Mouse (Mus musculus) cerebellum, adult 2 months (tissue): Measurements from ENCODE around the gene Exog. TPM values are rescaled to one million over a fixed set of nuclear protein-coding genes. Genes with fewer than 3 reads are reported as not detected.
A peak's percentile ranks its signal among the peaks of the same experiment; 100 is the strongest.

ENCODE experiments used
- DNase-seq, 2 experiments: peaks; one replicate each; pipeline ENCODE4 v3.0.0; 2021
- H3K27ac ChIP-seq: fragments of 200-500 bp; 2 replicates; pipeline ENCODE4 v1.5.1; 2012; ENCODE audit warnings: low read length, control low read depth, inconsistent platforms; ENCODE audit not compliant: insufficient read depth
- H3K27me3 ChIP-seq: fragments of 200-500 bp; 2 replicates; pipeline ENCODE4 v1.6.1; 2012; ENCODE audit warnings: inconsistent platforms, mild to moderate bottlenecking, low read length, moderate library complexity; ENCODE audit not compliant: control insufficient read depth, insufficient read depth
- H3K4me1 ChIP-seq: fragments of 200-500 bp; 2 replicates; pipeline ENCODE4 v1.6.1; 2011; ENCODE audit warnings: low read length; ENCODE audit not compliant: control insufficient read depth, insufficient read depth
- H3K4me3 ChIP-seq: fragments of 200-500 bp; replicated peaks from 2 replicates; pipeline ENCODE3; 2011; ENCODE audit warnings: mild to moderate bottlenecking, low read depth, low read length, control low read depth; ENCODE audit not compliant: insufficient read depth
- CTCF ChIP-seq: fragments of 200-500 bp; IDR thresholded peaks from 2 replicates; pipeline ENCODE4 v1.5.1; 2011; ENCODE audit warnings: low read depth, mild to moderate bottlenecking, control low read depth, low read length, moderate library complexity, borderline replicate concordance; ENCODE audit not compliant: insufficient read depth
- POLR2A ChIP-seq: fragments of 200-500 bp; IDR thresholded peaks from 2 replicates; pipeline ENCODE4 v1.6.1; 2011; ENCODE audit warnings: low read length, control low read depth, borderline replicate concordance; ENCODE audit not compliant: insufficient read depth
- WGBS: fragments of 180-500 bp; shearing (Covaris S2); methylation state at CpG from one replicate; pipeline ENCODE4 v1.1.7; 2018; 5-methylcytosine and 5-hydroxymethylcytosine counted together
- polyA plus RNA-seq: library from polyadenylated mRNA; depleted of rRNA; stranded (reverse); fragments of >200 nt; gene quantifications from 2 replicates; pipeline ENCODE4 v1.2.3, GENCODE M21; 2012

The Exog gene
- polyA plus RNA-seq, 1 experiment: 14.1 TPM

DNA sequence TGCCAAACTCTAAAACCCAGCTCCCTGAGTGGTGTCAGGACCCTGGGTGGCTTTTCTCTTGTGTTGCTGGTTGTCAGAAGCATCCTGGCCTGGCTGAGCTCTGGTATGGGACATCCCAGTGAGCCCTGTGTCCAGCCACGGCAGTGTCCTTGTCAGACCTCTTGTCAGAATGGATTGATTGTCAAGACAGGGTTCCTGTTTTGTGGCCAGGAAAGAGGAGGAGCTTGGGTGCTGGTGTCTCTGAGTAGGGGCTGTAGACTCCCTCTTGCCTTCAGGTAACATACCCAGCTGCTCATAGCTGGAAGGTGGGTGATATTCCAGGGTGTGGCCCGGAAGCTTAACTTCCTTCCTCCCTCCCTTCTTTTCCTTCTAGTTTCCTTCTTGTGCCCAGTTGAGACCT is 8.9 kb upstream of the Exog start:
- TF ChIP-seq POLR2A (no peak), CTCF (no peak)
- no peak overlapping the region for H3K4me3 ChIP-seq
- no peak for DNase-seq
- WGBS: 83% methylated on average over 2 of the region's 2 CpGs
- no peaks in the 10 kb centered on the region for H3K27me3 ChIP-seq
- H3K4me1 ChIP-seq: peaks cover 3% of the 10 kb centered on the region; the same call in 1 of the 2 replicates
- no peak overlapping the region for H3K27ac ChIP-seq

DNA sequence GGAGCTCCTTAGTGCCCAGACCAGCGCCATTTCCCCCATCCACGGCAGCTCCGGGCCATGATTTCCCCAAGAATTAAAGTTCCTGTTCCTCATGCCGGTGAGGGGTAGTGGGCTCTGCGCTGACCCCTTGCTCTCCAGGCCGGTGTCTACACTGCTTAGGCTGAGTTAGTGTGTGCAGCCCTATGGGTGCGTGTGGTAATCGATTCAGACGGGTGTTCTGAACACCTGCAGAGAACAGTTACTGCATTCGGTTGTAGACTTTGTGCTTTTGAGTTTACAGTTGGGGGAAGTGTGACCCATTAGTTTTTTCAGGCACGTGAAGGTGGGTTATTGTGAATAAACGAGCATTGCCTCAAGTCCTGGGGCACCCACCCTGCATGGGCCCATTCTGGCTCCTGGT is 6.7 kb upstream of the Exog start:
- Histone ChIP-seq H3K4me1 (peaks cover 3% of the 10 kb centered on the region; the same call in 1 of the 2 replicates), H3K4me3 (no peak overlapping the region), H3K27ac (no peak overlapping the region), H3K27me3 (no peaks in the 10 kb centered on the region)
- DNase-seq: no peak
- WGBS: 90% methylated on average over 12 of the region's 12 CpGs
- no peak for TF ChIP-seq CTCF
- TF ChIP-seq POLR2A: no peak

DNA sequence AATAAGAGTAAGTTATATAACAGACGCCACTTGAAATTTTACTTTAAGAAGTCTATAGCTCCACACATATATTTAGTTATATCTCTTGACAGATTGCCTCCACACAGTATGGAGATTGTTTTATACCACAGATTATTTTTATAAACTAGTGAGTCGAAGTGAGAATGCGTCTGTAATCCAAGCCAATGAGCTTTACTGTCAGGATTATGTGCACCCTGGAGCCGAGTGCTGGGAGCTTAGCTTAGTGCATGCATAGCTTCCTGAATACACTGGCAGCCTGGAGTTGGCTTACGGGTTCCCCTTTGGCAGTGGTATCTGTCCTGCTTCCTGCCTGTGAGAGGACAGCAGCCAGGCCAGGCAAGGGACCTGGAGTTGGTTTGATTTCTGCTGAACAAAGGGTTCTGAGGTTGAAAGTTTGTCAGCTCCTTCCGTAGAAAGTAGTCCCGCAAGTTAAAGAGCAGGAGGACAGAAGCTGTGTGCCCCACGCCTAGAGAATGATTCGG is 6.2 kb upstream of the Exog start:
- TF ChIP-seq POLR2A (no peak), CTCF (no peak)
- H3K4me3 ChIP-seq: no peak overlapping the region
- DNase-seq: no peak
- H3K4me1 ChIP-seq: peaks cover 3% of the 10 kb centered on the region; the same call in 1 of the 2 replicates
- no peak overlapping the region for H3K27ac ChIP-seq
- 73% methylated on average over 9 of the region's 9 CpGs for WGBS
- no peaks in the 10 kb centered on the region for H3K27me3 ChIP-seq

DNA sequence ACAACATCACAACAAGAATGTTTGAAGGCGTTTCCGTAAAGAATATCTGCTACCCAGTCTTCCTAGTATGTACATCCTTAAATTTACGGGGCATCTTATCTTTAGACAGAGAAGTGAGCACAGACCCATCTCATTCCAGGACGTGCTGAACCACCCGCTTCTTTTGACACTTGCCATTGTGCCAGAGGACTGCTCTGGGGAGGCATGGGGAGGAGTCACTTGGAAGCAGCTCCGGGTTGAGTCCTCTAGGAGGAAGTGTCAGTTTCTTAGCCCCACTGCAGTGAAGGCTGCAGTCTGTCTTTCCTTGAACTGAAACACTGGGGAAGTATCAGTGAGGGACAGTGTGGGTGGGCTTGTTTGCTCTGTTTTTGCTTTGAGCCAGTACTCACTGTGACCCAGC is 994 bp downstream of the Exog start:
- WGBS: 21% methylated on average over 6 of the region's 6 CpGs
- no peaks in the 10 kb centered on the region for H3K27me3 ChIP-seq
- DNase-seq: no peak
- H3K27ac ChIP-seq: no peak overlapping the region
- no peaks in the 10 kb centered on the region for H3K4me1 ChIP-seq
- TF ChIP-seq CTCF (no peak), POLR2A (no peak)
- peak overlapping the region; percentile 97 for H3K4me3 ChIP-seq

DNA sequence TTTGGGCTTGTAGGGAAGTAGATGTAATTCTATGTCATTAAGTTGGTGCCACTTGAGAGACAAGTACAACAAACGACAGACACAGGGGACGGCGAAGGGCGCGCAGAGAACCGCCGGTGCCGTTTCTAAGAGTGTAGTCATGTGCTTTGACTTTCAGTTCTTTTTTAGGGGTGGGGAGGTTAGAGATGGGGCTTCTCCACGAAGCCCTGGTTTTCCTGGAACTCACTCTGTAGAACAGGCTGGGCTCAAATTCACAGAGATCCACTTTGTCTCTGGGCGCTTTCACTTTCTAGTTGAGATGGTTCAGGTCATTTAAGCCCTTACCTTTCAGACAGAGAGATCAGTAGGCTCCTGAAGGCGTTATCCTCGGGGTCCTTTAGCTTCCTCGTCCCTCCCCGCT is 11.2 kb downstream of the Exog start:
- TF ChIP-seq CTCF: no peak
- no peak for TF ChIP-seq POLR2A
- H3K4me3 ChIP-seq: no peak overlapping the region
- H3K27me3 ChIP-seq: no peaks in the 10 kb centered on the region
- H3K4me1 ChIP-seq: no peaks in the 10 kb centered on the region
- DNase-seq: no peak
- no peak overlapping the region for H3K27ac ChIP-seq
- WGBS: 89% methylated on average over 14 of the region's 14 CpGs

DNA sequence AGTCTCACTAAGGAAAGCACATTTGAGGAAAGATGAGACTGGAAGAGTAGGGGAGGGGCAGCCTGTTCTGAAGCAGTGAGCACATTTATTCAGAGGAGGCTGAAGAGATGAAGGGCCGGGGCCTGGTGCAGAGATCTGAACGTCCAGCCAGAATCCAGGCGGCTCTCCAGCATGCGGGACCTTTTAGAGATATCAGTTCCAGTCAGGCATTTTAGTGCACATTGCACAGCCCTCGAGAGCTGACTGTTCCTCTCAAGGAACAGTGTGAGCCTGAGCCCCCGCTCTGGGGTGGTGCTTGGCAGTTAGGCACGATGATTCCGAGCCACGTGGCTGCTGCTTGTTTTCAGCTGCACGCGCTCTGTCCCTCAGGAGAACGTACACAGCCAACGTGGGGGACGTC is 12.4 kb downstream of the Exog start:
- no peaks in the 10 kb centered on the region for H3K27me3 ChIP-seq
- no peak overlapping the region for H3K27ac ChIP-seq
- no peaks in the 10 kb centered on the region for H3K4me1 ChIP-seq
- no peak overlapping the region for H3K4me3 ChIP-seq
- DNase-seq: no peak
- WGBS: 87% methylated on average over 14 of the region's 14 CpGs
- TF ChIP-seq POLR2A (no peak), CTCF (no peak)

DNA sequence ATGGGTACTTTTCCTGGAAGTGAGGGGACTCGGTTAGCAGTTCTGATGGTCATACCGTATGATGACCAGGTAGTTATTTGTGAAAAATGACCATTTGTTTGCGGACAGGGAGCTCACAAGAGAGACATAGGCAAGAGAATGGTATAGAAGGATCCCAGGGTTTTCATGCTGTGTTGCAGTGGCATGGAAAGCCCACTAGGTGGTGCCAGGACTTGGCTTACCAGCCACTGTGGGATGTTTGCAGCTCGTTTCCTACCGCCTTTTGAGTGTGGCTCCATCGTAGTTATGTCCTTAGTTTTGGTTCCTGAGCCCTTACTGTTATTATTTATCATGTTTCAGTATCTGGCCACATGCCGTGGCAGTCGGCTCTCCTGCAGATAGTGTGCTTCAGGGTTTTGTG is 15.7 kb downstream of the Exog start:
- Histone ChIP-seq H3K27me3 (no peaks in the 10 kb centered on the region), H3K4me1 (no peaks in the 10 kb centered on the region)

DNA sequence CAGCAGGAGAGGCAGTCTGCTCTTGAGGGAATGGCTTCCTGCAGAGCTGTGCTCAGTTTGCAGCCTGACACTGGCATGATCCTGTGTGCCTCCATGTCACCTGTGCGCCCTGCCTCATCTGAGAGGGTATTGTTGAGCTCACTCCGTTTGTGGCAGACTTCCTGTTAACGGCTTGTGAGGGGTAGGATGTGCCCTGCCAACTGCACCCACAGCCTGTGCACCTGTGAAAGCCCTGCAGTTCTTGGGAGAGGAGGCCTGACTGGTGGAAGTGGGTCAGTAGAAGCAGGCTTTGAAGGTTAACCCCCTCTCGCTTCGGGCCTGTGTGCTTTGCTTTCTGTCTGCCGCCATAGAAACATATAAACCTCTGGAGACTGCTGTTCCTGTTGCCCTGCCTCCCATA is 20.3 kb downstream of the Exog start:
- Histone ChIP-seq H3K27me3 (no peaks in the 10 kb centered on the region), H3K27ac (no peak overlapping the region), H3K4me1 (no peaks in the 10 kb centered on the region), H3K4me3 (no peak overlapping the region)
- 80% methylated on average over 6 of the region's 6 CpGs for WGBS
- DNase-seq: no peak
- TF ChIP-seq POLR2A: no peak
- no peak for TF ChIP-seq CTCF

More for the DNA sequence above, 15.7 kb downstream of the Exog start:
- no peak overlapping the region for H3K4me3 ChIP-seq
- no peak overlapping the region for H3K27ac ChIP-seq
- TF ChIP-seq CTCF: peak; percentile 96
- TF ChIP-seq POLR2A: no peak
- DNase-seq: peak; percentile 51 to 67
- 50% methylated on average over 8 of the region's 8 CpGs for WGBS
